ENCODE assay signal across 16 mouse cellular contexts in genomic region chr17:67678576-67678975, GRCm38 (mm10). TPM values are rescaled to one million over a fixed set of nuclear protein-coding genes. Genes with fewer than 3 reads are reported as not detected.
"Had no signal": no experiment of that assay in that cellular context is flagged by ENCODE, and none has a peak within 500 bp of the region (broad histone marks: within the 10 kb centered on the region; RNA-seq: fewer than 3 reads in every experiment).

No protein-coding gene starts in this region.

- DNase-seq: cerebellum, adult 9-11 months; cerebellum, postnatal 14 days; cerebellum, postnatal 25 days; cerebellum, postnatal 36 days; embryo, embryonic 11 days; forebrain, postnatal 0 days; gastrocnemius, adult 2 months; gastrocnemius, postnatal 10 days; gastrocnemius, postnatal 14 days; gastrocnemius, postnatal 25 days; gastrocnemius, postnatal 36 days; heart, adult 11 months; heart, adult 18-20 months; heart, adult 2 months had no signal

RNA-seq across cellular contexts. Expression of gene Lama1, which starts 18.5 kb away (rescaled TPM):
- total RNA-seq: common myeloid progenitor, adult 5-6 weeks; granulocyte monocyte progenitor cell, adult 5-6 weeks had no signal

RNA-seq across cellular contexts. Expression of gene Lrrc30, which starts 46.1 kb away (rescaled TPM):
- total RNA-seq: common myeloid progenitor, adult 5-6 weeks; forebrain, postnatal 0 days; granulocyte monocyte progenitor cell, adult 5-6 weeks had no signal
